Mouse (Mus musculus) adrenal gland, postnatal 14 days (tissue): ENCODE results near the gene Epop. TPM values are rescaled to one million over a fixed set of nuclear protein-coding genes. Genes with fewer than 3 reads are reported as not detected.
"Not testable (repeated sequence)": the region's sequence is repeated elsewhere in the genome, so short reads cannot be mapped to it uniquely, and the experiment has no call there.

Experiments used
- DNase-seq: peaks from one replicate; pipeline ENCODE4 v3.0.0; 2021; ENCODE audit warnings: mixed read lengths
- total RNA-seq: library from RNA; stranded (reverse); gene quantifications from 2 replicates; pipeline ENCODE4 v1.2.3, GENCODE M21; 2021

The Epop gene
- total RNA-seq, 1 experiment from 2014 or later, result 6.4 TPM

DNA sequence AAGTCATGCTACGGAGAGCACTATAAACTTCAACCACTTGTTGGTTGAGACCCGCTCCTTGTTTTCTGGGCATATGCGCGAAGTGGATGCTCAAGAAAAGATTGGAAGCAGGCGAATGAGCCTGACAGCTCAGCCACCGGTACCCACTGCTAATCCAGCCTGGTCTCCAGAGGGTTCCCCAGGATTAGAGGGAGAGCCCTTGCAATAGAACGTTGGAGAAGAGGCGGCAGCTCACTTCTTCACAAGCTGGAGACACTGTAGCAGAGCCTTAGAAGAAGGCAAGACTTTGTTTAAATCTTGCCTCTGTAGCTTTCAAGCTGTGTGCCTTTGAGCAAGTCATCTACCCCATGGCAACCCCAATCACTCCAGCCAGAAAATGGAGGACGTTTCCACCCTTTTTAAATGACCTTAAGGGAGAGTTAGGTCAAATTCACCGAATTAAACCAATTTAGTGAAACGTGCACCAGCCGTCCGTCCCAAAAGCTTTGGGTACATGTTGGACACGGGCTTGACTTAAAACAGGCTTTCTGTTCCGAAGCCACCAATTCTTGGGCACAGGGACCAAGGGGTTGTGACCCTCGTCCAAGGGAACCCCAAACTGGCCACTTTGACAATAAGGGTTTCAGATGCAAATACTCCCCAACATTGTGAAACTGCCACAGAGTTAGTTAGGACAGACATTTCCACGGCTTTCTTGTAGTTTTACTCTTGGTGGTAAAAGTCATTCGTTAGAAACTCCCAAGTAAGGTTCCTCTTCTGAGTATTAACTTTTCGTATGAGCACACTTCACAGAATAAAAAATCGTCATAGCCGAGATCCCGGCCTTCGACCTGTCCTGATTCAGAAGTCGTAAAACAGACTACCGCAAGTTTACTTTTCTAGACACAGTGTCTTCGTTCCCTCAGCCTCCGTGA, 31.5 kb upstream of the Epop start:
- no peak for DNase-seq

DNA sequence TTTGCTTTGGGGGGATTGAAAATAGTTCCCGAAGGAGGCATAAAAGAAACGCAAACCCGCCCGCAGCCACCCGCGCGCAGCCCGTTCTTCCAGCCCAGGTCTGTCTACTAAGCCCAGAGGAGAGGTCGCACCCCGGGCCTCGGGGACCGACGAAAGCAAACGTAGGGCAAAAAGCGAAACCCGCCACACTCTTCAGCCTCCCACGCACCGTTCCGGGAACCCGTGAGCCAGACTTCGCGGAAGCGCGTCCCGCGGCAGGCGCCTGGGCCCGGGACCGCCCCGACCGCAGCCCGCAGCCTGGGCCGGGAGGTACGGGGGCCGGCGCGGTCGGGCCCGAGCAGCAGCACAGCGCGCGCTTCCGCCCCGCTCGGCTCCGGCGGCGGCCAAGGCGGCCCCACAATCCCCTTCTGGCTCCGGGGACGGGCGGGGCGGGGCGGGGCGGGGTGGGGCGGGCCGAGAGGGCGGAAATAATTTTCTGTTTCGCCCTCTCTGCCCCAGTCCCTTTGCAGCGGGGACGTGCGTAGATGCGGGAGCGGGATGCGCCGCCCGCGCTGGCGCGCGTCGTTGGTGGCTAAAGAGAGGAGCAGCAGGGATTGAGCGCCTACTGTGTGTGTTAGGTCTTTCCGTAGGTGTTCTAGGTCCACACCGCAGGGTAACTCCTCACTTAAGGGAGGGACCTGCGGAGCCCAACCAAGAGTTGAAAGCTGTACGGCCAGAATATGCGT, 30.6 kb upstream of the Epop start:
- peak; percentile 88 for DNase-seq

DNA sequence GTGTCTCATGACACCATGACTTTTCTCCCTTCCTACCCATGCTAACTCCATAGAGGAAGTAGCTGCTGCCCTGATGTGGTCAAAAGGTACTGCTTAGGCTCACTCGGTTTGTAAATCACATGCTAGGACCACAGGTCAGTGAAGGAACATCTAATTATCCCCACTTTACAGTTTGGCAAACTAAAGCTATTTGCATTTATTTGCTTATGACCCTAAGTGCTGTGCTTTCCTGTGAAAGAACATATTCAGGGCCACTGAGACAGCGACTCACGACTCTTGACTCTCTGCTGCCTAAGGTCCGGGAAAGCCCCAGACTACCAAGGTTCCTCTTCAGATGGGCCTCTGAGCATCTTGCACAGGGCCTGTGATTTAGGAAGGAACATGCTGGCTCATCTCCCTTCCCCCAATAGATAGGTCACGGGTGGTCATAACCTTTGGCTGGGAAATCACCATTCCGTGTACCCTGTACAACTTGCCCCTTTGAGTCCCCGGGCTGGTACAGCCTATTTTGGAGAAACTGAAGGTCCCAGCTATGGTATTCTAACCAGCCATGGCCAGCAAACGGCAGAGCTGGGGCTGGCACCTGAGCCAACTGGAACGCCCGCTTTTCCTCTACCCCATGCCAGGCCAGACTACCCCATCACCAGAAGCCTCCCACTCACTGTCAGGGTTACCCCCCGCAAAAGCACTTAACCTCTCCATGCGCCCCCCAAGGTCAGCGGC, 29.9 kb upstream of the Epop start:
- DNase-seq, result peak; percentile 51

DNA sequence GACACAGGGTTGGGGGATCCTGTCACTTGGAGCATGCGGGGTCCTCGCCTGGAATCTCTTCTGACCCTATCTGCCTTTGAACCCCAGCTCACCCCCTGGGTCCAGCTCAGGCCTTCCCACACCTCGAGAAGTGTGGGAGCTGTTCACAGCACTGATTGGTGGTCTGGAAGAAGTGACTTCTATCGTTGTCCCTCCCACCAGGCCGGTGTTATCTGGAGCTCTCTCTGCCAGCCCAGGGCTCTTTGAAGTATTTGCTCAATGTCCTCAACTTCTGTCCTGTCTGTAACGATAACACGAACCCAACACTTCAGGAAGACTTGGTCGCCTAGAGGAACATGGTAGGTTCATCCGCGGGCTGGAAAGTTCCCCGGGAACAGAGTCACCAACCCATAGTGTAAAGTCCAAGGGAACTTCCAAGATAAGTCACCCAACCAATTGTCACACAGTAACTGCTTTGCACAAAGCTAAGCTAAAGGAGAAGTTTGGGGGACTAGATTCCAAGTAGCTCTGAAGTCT, 29.3 kb upstream of the Epop start:
- no peak for DNase-seq

DNA sequence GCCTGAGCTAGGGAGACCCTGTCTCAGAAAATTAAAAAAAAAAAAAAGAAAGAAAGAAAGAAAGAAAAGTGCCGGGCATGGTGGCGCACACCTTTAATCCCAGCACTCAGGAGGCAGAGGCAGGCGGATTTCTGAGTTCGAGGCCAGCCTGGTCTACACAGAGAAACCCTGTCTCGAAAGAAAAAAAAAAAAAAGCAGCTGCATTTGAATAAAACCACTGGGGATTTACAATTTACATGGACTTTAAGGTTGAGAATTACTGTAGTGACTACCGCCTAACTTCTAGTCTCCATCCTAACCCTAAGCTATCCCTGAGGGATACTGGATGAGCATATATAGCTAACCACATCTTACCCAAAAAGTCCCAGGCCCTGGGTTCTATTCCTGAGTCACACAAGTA, 28.5 kb upstream of the Epop start:
- DNase-seq, result not testable (repeated sequence)

DNA sequence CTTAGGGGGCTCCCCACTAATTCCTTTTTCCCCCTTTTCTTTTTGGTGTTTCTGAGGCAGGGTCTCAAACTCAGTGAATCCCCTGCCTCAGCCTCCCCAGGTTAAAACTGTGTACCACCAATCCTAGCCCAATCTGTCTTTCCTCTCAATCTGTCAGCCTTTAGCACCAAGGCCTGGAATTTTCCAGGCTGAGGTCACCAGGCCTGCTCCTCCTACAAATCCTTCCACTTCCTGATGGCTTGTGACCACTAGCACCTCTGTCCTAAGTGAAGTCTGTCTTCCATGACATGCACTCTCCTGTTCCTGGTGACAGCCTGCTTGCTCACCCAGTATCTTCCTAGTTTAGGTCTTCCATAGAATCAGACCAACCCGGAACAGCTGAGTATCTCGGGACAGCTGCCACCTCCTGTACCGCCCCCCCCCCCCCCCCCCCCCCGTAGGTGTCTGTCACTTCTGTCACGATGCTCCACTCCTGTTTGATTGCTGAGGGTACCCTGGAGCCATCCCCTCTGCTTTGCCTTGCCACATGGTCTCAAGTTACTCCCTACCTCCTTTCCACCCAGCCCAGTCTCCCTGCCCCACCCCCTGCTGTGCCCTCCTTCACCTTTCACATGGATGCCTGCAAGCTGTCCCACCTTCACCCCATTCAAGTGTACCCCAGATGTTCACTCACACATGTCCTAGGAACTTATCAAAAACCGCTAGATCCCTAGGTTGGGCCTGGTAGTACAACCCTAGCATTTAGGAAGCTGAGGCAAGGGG, 27.9 kb upstream of the Epop start:
- DNase-seq, result peak; percentile 62

DNA sequence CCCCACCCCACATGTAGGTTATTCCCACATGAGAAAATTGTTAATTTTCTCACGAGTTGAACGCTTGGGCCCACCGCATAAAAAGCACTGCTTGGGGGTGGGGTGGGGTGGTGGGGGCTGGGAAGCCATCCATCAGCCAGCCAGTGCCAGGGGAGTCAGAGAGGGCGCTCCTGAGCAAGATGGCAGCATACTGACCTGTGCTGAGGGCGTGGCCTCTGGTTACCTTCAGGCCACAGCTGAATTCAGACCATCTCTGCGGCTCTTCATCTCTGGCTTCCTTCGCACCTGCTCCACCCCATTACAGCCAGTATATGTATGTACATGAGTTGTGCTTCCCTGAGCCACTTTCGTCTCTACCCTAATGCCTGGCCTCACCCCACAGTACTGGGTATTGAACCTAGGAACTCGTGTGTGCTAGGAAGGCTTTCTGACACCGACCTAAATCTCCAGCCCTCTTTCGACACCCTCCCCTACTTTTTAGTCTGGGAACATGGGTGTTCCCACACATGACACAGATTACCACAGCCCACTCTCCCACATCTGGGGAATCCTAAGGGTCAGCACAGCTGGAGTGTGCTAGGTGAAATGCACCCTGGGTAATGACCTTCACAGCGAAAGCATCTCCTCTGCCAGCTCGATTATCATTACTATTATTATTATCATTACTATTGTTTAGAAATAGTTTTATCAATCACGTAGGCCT, 26.9 kb upstream of the Epop start:
- no peak for DNase-seq

DNA sequence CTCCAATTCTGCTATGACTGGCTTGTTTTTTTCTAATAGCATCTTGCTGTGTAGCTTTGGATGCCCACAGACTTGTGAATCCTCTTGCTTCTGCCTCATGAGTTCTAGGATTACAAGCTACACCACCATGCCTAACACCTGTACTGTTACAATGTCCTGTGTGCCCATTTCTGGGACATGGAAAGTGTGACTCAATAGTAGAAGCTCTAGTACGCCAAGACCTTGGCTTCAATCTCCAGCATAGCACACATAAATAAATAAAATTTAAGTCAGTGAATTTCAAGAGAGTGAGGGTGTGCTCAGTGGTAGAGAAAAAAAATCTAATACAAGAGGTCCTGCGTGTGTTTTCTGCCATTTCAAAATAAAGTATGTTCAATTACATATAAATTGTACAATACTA, 24.7 kb upstream of the Epop start:
- DNase-seq, result no peak

DNA sequence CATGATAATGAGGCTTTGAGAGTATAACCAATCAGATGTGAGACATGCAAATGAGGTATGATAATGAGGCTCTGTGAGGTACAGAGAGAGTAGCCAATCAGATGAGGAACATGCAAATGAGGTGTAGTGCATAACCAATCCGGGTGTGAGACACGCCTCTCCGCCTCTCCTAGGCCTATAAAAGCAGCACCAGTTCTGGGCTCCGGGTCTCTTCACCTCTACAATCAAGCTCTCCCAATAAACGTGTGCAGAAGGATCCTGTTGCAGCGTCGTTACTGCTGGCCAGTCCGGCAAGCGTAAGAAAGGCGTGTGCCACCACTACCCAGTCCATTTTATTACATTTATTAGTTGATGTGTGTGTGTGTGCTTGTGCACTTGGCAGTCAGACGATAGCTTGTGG, 23.9 kb upstream of the Epop start:
- DNase-seq, result not testable (repeated sequence)

DNA sequence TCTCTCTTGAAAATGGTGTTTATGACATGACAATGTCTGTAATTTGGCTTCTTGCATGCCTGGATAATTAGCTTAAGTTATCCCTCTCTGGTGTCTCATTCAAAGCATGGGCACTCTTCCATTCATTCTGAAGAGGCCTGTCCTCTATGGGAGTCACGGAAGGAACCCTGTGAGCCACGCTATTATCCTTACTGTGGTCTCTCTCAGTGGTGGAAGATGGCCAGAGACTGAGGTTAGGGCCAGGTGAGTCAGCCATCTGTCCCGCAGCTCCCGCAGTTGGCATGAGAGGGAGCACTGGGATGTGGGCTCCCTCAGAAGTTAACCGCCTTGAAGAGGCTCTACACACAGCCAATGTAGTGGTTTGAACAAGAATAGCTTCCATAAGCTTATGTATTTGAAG, 20.8 kb upstream of the Epop start:
- no peak for DNase-seq

DNA sequence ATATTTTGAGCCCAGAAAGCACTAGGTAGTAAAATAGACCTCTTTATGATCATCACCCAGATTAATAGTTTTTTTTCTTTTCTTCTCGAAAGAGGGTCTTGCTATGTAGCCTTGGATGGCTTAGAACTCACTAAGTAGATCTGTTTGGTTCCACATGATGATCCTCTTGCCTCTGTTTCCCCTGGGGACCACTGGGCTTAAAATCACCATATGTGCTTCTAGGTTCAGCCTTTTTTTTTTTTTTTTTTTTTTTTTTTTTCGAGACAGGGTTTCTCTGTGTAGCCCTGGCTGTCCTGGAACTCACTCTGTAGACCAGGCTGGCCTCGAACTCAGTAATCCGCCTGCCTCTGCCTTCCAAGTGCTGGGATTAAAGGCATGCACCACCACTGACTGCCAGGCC, 19.0 kb upstream of the Epop start:
- DNase-seq, result not testable (repeated sequence)

DNA sequence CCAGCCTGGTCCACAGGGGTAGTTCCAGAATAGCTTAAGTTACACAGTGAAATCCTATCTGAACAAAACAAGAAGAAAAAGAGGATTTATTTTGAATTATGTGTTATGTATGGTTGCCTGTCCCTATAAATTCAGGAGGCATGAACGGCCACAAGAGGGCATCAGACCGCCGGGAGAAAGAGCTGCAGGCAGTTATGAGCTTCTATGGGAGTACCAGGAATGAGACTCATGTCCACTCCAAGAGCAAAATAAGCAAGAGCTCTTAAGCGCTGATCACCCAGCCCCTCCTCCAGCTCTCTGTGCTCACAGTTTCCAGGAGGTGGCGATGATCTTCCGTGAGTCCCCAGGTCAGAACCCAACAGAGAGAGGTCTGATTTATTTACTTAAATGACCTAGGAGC, 15.3 kb upstream of the Epop start:
- DNase-seq, result peak; percentile 84

DNA sequence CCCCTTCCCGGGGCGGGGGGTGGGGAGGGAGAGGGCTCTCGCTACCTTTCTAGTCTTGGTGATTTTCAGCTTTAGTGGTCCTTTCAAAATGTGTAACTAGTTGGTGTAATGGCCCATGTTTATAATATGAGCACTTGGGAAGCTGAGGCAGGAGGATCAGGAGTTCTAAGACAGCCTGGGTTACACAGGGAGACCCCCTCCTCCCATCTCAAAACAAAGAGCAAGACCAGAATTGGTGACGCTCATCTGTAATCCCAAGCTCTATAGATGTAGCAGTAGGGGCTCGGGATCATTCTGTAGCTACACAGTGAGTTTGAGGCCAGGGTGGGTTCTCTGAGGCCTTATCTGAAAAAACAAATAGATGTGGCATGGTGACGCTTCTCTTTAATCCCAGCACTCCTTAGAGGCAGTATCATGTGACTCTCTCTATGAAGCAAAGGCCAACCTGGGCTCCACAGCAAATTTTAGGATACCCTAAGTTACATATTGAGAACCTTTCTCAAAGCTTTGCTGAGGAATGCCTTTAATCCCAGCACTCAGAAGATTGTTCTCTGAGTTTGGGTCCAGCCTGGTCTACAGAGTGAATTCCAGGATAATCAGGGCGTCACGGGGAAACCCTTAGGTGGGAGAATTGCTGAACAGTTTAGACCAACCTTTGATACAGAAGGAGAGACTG, 14.0 kb upstream of the Epop start:
- DNase-seq, result no peak

DNA sequence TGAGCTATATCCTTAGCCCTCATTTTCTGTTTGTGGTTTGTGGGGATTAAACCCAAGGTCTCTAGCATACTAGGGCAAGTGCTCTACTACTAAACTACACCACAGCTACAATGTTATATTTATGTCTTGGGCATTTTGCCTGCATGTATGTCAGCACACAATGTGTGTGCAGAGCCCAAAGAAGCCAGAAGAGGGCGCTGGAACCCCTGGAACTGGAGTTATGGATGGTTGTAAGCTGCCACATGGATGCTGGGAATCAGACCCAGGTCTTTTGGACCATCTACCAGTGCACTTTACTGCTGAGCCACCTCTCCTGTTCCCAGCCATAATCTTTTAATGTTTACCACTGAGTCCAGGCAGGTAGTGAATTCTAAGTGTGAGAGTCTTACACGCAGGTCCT, 13.2 kb upstream of the Epop start:
- no peak for DNase-seq

DNA sequence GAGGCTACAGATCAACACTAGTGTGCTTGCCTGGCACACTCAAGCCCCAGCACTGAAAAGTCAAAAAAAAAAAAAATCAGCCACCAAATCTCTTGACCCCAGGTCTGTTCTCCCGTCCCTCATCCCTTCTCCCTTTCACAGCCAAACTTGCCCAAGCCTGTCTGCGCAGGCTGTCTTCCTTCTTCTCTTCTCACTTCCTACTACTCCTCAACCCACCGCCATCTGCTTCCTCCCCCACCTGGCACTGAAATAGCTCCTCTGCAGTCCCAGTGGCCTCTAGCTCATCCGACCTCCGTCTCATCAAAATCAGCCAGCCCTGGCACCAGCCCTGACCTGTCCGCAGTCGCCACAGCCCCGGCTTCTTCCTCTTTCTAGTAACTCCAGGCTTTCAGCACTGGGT, 12.2 kb upstream of the Epop start:
- no peak for DNase-seq

DNA sequence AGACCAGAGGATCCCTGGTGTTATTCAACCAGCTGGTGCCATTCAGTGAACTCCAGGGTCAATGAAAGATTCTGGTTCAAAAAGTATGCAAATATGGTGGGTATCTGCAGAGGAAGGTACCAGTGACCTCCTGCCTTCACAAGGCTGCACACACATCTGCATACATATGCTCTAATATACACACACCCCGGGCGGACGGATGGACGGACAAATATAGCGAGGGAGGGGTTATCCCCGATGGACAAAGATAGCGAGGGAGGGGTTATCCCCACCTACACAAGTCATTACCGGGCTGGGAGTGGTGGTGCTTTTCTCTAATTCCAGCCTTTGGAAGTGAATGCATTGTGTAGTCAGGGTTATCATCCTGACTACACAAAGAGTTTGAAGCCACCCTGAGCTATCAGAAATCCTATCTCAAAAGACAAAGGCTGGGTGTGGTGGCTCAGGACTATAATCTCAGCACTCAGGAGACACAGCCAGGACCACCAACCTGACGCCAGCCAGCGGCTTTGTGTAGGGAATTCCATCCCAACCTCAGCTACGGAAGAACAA, 6.0 kb upstream of the Epop start:
- no peak for DNase-seq

DNA sequence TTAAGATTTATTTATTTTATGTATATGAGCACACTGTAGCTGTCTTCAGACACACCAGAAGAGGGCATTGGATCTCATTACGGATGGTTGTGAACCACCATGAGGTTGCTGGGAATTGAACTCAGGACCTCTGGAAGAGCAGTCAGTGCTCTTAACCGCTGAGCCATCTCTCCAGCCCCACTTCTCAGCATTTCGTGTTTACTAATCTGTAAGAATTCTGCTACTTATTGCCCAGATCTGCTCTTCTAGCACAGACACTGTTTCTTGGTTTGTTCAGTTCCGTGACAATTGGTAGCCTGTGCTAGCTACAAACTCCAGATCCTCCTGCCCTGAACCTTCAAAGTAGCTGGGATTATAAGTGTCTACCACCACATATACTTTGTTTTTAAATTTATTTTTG, 2.9 kb upstream of the Epop start:
- not testable (repeated sequence) for DNase-seq

DNA sequence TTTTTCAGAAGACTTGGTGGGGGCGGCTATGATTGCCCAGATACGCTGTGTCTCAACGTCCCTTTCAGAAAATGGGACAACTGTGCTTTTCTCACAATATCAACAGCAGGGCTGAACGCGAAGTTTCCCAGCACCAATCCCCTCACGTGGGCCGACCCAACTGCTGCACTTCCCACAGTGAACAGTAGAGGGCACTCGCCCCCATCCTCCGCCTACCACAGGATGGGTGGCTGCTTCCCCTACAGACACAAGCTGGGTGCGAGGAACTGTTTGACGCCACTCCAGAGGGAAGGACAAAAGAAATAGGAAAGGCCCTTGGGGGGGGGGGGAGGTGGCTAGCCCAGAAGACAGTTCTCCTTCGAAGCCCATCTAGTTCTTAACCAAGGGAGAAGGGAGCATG, 2.4 kb upstream of the Epop start:
- DNase-seq, result peak; percentile 91

DNA sequence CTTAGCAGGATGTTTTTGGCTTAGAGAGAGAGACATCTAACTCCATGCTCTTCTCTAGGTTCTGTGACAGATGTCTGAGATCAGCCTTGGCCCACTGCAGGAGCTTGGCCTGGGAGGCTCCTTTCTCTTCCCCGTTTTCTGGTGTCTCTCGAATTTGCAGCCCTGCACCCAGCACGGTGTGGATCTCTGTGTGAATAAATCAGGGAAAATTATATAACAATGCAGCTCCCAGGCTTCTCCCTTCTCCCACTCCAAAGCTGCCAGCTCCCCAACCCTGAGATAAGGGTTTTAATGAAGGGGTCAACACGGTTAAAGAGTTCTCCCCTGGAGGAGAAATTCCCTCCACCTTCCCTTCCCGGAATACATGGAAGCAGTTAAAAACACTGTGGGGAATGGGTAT, 2.0 kb upstream of the Epop start:
- DNase-seq, result no peak

DNA sequence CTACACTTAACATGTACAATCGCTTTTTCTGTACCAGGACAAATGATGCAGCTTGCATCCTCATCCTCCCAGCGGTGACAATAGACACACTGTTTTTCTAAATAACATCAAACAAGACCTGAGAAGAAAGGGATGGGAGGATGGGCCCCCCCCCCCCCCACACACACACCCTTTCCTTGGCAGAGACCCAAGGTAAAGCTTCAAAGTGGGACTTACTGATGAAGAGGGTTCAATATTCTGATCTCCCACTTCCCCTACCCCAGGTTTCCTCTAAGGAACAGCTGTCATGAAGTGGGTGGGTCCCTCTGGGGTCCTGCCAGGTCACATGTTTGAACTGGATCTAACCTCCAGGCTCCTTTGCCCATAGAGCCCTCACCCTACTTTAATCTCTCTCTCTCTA, 1.5 kb upstream of the Epop start:
- DNase-seq, result no peak
